Mouse (Mus musculus) heart, postnatal 10 days (tissue): ENCODE data around the gene Fntb. TPM values are rescaled to one million over a fixed set of nuclear protein-coding genes. Genes with fewer than 3 reads are reported as not detected.

Source experiments
- DNase-seq, 2 experiments: peaks; one replicate each; pipeline ENCODE4 v3.0.0; 2021
- intact Hi-C: fragments of 180-260 bp; cut with DNase I; formaldehyde crosslinking; loops from one replicate; pipeline ENCODE4 v1.15.1; 2025
- total RNA-seq, 2 experiments: library from RNA; stranded (reverse); gene quantifications; 2 replicates each; pipeline ENCODE4 v1.2.3; 2021

The Fntb gene
- total RNA-seq, 2 experiments from 2014 or later = 14.7 to 15.4 TPM

GRCm38 (mm10) chr12:76912193-76912592 is 146.8 kb downstream of the Fntb start:
- peak; percentile 56 to 57 for DNase-seq
- intact Hi-C loops = no loop called here

DNA sequence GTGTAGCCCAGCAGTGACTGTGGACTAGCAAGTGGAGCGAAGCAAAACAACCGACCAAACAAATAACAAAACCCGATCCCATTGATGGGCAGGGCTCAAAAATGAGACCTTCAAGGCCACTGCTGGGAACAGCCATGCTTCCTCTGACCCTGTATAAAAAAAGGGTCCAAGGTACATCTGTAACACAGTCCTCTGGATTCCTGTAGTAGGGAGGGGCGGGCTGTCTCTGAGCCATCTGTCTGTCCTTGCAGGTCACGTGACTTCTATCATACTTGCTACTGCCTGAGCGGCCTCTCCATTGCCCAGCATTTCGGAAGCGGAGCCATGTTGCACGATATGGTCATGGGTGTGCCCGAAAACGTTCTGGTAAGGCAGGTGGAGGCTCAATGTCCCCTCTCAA is 150.8 kb downstream of the Fntb start:
- intact Hi-C loops = no loop called here

DNA sequence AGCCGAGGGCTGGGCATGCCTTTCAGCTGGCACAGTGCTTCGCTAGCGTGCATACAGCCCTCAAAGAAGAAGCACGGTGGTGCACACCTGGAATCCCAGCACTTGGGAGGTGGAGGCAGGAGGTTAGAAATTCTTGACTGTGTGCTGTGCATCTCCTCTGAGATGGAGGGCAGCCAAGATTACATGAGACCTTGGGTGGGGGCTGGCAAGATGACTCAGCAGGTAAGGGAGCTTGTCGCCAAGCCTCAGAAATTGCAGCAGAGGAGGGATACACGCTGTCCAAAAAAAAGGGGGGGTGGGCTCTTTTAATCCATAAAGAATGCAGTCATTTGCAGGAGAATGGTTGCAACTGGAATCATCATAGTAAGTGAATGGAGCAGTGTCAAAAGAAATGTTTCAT is 152.7 kb downstream of the Fntb start:
- no peak for DNase-seq
- intact Hi-C loops = no loop called here

More for the DNA sequence above, 150.8 kb downstream of the Fntb start:
- no peak for DNase-seq

DNA sequence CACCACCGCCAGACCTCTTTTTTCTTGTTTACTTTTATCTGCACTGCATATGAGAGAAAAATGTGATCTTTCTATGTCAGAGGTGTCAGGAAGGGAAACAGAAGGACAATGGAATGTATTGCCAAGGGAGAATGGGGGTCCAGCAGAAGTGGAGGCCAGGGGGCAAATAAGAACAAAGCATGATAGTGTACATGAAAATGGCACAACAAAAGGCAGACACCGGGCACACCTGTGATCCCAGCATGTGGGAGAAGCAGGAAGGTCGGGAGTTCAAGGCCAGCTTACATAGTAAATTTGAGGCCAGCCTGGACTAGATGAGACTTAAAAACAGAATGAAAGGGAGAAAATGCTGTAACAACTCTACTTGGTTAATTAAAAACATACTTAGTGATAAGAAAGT is 153.5 kb downstream of the Fntb start:
- intact Hi-C loops = no loop called here
- no peak for DNase-seq

DNA sequence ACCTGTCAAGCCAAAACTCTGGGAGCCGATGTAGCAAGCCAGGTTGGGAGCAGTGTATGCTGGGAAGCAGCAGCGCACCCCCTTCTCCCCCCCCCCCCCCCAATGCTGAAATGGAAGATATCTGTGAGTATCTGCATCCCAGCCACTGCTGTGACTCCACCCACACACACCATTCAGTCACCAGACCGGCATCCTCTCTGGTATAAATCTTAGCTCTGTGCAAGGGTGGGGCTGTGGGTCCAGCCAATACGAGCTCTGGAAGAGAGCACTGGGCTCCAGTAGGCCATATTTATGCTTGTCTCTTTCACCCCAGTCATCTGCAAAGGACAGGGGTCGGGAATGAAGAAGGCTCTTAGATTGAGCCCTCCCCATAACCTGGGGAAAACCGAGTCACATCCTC is 155.0 kb downstream of the Fntb start:
- DNase-seq = no peak
- intact Hi-C loops = no loop called here

DNA sequence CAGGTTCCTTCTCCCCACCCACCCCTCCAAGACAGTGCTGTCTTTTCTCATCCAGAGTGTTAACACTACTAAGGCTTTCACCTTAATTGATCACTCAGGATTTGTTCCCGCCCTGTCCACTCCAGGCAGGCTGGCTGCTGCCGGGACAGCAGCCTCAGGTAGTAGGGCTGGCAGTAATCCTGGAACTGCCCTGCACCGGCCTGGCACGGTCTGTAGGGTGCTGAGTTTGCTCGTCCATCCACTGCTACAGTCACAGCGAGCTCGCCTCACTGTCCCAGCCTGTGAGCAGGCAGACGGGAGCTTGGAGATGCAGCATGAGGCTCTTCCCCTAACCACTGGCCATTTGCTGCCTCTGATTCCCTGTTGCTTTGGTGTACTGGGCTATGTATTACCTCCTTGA is 155.6 kb downstream of the Fntb start:
- no peak for DNase-seq
- intact Hi-C loops = no loop called here

DNA sequence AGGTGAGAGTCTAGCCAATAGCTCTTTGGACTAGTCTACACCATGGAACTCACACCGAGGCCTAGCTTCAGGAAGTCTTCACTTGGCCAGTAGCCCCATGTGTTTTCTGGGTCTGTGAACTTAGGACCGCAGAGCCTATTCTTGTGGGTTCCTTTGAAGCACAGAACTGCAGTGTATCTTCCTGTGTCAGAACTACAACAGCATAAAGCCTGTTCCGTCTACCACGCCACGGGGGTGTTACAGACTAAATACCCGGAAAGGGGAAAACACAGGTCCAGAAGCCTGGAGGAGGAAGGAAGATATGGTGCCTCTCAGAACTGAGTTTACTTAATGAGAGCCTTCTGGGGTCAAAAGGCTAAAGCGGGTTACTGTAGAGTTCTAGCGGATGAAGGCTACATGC is 157.7 kb downstream of the Fntb start:
- intact Hi-C loops = no loop called here
- peak in 1 of 2 experiments; percentile 25 for DNase-seq

- intact Hi-C loops = no loop called here
- DNase-seq = no peak
These were observed 159.7 kb downstream of the Fntb start for GRCm38 (mm10) chr12:76924904-76925604.

DNA sequence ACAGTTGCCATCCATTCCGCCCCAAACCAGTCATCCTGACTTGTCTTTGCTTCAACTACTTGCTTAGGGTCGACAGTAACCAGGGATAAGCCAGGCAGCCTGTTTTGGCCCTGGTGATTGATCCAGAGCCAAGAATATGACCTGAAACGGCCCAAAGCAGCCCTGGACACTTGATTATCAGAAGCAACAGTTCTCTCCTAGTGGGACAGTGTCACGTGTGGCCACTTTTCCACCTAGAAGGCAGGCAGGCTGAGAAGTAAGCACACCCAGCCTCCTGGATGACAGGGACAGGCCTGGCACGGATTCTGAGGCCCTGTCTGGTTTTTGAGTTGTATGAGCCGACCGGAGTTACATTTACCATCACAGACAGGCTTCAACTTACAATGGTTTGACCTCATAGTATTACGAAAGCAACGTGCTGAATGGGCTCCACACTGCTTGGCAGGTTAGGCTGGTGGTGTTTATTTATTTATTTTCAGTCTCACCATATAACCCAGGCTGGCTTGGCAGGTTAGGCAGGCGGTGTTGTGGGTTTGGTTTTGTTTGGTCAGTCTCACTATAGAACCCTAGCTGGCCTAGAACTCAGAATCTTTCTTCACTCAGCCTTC is 161.1 kb downstream of the Fntb start:
- DNase-seq = peak; percentile 64 to 67
- intact Hi-C loops = loop anchor here (2.0 kb wide), 1 partner anchor 42 kb away; no protein-coding TSS in a partner anchor

GRCm38 (mm10) chr12:76927012-76927411 is 161.6 kb downstream of the Fntb start:
- intact Hi-C loops = loop anchor here (2.0 kb wide), 1 partner anchor 42 kb away; no protein-coding TSS in a partner anchor
- DNase-seq = no peak

DNA sequence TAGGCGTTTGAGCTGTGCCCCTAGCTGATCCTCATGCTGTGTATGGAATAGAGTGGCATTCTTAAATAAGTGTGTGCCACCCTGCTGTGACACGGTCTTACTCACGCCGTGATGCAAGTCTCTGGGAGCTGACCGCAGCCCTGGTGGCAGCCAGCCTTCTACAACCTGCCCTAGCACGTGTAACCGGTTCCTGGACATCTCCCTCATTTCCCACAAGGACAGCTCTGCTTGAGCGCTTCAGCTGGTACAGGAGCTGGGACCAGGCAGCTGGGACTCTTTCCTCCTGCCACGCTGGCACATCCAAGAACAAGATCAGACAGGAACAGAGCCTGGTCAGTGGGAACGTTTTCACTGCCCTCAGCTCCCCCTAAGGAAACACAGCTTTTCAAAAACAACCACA is 162.2 kb downstream of the Fntb start:
- no peak for DNase-seq
- intact Hi-C loops = loop anchor here (2.0 kb wide), 1 partner anchor 43 kb away; no protein-coding TSS in a partner anchor

GRCm38 (mm10) chr12:76930177-76930576 is 164.8 kb downstream of the Fntb start:
- intact Hi-C loops = loop anchor here (5.0 kb wide), 1 partner anchor 93 kb away; no protein-coding TSS in a partner anchor
- no peak for DNase-seq

DNA sequence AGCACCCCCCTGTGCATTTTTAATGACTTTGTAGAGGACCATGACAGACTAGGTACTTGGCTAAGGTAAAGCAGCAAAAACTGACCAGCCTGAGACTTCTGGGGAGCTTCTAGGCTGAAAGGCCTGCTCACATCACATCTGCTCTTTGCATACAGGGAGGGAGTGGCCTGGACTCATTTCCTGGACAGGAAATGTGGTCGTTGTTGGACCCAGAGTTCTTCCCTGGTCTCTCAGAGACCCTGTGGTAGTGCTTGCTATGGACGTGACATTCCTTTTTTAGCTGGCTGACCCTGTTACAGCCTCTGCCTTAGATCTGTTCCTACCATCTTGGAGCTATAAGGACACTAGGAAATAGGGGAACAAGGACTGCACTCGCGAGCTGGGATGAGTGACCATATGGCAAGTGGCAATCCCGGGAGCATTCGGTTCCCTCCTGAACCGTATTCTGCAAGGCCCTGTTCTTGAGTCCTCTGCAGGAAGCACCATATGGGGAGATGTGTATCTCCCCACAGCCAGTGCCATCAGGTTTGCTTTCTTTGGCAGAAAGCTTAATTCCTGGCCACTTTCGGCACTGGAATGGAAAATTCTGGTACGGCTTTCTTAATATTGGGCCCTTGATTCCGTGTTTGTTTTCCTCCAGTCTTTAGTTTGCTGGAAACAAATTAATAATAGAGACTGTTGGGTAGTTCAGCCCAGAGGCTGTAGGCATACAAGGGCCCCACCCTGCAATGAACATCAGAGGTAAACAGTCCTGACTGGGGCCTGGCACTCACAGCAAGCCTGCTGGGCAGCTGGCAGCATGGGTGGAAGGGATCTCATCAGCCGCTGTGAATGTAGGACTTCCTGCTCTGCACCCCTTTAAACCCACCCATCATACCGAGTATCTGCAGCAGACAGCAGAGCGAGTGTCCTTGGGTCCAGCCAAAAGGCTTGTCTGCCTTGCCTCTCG is 166.6 kb downstream of the Fntb start:
- intact Hi-C loops = loop anchor here (5.0 kb wide), 1 partner anchor 95 kb away; no protein-coding TSS in a partner anchor
- DNase-seq = peak; percentile 23 to 35

DNA sequence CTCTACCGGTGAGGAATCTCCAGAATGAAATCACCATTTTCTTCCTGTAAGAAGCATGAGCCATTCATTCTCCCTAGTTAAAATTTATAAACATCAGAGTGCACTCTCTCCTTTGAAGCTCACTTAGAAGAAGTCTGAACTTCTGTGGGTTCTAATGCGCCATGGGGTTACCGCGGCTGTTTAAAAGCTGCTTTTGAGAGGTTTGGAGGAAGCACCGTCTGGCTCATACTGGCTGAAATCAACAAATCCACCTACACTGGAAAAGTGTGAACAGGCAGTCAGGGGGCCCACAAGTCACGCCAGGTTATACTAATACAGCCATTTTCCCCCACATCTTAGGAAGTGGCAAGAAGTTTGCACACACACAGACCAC is 167.3 kb downstream of the Fntb start:
- intact Hi-C loops = loop anchor here (5.0 kb wide), 1 partner anchor 95 kb away; no protein-coding TSS in a partner anchor
- no peak for DNase-seq

- intact Hi-C loops = loop anchor here (5.0 kb wide), 1 partner anchor 97 kb away; no protein-coding TSS in a partner anchor
- DNase-seq = no peak
These were observed 169.0 kb downstream of the Fntb start for GRCm38 (mm10) chr12:76934438-76934837.

DNA sequence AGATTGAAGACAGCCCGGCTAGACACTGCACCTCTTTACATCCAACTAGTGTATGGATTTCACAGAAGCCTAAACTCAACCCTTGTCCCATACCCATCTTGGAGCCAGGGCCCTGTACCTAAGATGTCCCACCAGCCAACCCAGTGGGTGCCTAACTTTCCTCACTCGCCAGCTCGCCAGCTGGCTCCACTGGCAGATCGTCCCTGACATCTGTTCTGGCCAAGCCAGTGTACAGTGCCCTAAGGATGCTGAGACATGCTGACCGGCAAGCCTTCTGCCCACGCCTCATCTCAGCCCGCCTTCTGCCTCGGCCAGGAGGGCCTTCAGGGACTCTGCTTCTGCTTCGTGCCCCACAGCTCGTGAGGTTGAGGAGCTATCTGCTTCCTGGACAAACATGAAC is 170.8 kb downstream of the Fntb start:
- no peak for DNase-seq
- intact Hi-C loops = no loop called here

- DNase-seq = no peak
- intact Hi-C loops = no loop called here
These were observed 172.6 kb downstream of the Fntb start for GRCm38 (mm10) chr12:76938013-76938412.

DNA sequence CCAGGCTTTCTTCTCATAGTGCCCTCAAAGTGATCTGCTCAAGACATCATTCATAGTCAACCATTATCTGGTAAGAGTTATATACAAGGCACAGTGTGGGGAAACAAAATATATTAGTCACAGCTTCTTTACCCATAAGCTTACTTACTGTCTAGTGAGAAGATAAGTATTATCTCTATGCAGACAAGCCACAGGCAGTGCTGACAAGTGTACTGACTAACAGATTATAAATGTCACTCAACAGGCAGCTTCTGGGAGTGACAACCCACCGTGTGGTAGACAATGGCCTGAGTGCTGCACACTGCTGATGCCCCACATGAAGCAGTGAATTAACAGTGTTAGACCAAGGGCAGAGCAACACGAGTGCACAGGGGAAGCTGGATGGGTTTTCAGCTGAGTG is 176.1 kb downstream of the Fntb start:
- DNase-seq = no peak
- intact Hi-C loops = no loop called here

DNA sequence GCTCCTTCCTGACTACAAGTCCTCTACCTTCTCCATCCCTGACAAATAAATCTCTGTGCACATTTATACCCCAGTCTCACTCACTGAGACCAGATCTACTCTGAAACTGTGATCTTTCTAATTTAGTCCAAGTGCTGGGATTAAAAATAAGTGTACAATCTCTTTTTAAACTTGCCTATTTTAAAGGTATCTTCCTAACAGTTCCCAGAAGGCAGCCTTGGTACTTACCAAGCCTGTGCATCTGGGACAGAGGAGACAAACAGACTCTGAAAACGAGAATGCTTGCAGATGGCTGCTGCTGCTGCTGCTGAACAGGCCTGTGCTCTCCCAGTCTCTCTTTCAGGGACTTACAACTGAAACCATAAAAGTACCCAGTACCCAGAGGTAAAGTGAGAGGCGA is 177.1 kb downstream of the Fntb start:
- intact Hi-C loops = no loop called here
- DNase-seq = no peak

DNA sequence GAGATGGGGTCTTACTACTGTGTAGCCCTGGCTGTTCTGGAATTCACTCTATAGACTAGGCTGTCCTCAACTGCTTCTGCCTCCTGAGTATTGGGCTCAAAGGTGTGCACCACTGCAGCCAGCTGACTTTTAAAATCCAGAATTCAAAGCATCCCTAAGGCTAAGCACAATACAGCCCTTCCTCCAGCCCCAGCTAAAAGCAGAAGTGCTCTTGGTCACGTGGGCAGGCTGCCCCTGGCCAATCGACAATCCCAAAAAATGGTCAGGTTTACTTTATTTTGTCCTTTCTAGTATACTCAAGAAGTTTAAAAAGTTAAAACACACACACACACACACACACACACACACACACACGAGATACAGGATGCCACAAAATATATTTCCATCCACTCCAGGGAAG is 177.7 kb downstream of the Fntb start:
- no peak for DNase-seq
- intact Hi-C loops = no loop called here

- no peak for DNase-seq
- intact Hi-C loops = no loop called here
These were observed 178.1 kb downstream of the Fntb start for GRCm38 (mm10) chr12:76943466-76943865.
